Mouse (Mus musculus): ENCODE results near the gene Sh3bgrl2. TPM values are rescaled to one million over a fixed set of nuclear protein-coding genes. Genes with fewer than 3 reads are reported as not detected.
A peak's percentile ranks its signal among the peaks of the same experiment; 100 is the strongest.

Gene Sh3bgrl2
- polyA plus RNA-seq, 1 experiment from 2014 or later = 10.6 TPM

DNA sequence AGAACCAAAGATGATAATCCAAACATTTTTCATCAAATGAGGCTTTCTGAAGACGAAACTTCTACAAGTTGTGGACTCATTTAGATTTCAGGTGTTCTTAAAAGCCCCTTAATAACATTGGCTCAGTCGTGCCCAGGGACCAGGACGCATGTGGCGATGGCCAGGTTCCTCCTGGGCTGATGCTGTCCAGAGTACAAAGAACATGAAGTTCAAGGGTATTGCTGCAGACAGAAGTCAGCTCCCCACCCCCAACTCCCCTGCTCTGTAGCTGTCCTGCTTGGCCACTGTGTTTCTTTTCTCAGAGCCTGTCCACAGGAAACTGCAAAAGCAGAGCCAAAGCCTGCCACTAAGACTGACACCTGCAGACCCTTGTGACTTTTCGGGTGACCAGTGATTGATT lies 45.7 kb downstream of the Sh3bgrl2 start:
- WGBS = 91% methylated on average over 5 of the region's 5 CpGs
- ATAC-seq = no peak
- Histone ChIP-seq H3K4me1 (ENCODE audit: control insufficient read depth, insufficient read depth, low read depth, low read length) (peaks cover 7% of the 10 kb centered on the region; the same call in 1 of the 2 replicates), H3K9me3 (ENCODE audit: control insufficient read depth, low read length) (no peaks in the 10 kb centered on the region), H3K4me3 (ENCODE audit: low read length) (no peak overlapping the region), H3K27me3 (replicated peaks; ENCODE audit: control insufficient read depth, insufficient read depth, low read length) (no peaks in the 10 kb centered on the region), H3K36me3 (ENCODE audit: control insufficient read depth, insufficient read depth, low read length) (no peaks in the 10 kb centered on the region), H3K9ac (ENCODE audit: low read depth, low read length) (no peak overlapping the region), H3K27ac (ENCODE audit: low read depth, low read length) (no peak overlapping the region), H3K4me2 (ENCODE audit: low read length) (no peak overlapping the region)

DNA sequence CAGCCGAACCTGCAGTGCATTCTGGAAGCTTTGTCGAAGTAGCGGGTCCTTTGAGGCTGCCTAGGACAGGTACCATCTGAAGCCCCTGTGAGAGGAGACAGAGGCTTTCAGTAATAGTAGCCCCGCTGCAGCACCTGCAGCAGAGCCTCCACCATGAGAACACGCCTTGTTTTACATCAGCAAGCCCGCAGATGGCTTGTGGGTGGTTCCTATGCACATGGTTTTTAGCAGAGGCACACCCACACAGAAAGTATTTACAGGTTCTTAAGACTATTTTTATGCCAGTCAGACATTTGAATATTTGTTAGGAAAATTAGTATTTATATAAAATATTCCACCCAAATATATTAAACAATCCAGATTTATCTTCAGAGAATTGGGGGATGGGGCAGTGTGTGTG lies 48.0 kb downstream of the Sh3bgrl2 start:
- Histone ChIP-seq H3K4me3 (ENCODE audit: low read length) (no peak overlapping the region), H3K27ac (ENCODE audit: low read depth, low read length) (no peak overlapping the region), H3K9ac (ENCODE audit: low read depth, low read length) (no peak overlapping the region), H3K27me3 (replicated peaks; ENCODE audit: control insufficient read depth, insufficient read depth, low read length) (no peaks in the 10 kb centered on the region), H3K4me2 (ENCODE audit: low read length) (no peak overlapping the region), H3K9me3 (ENCODE audit: control insufficient read depth, low read length) (no peaks in the 10 kb centered on the region), H3K36me3 (ENCODE audit: control insufficient read depth, insufficient read depth, low read length) (no peaks in the 10 kb centered on the region), H3K4me1 (ENCODE audit: control insufficient read depth, insufficient read depth, low read depth, low read length) (peaks cover 4% of the 10 kb centered on the region; the same call in 1 of the 2 replicates)
- WGBS = 97% methylated on average over 6 of the region's 6 CpGs
- no peak for ATAC-seq

DNA sequence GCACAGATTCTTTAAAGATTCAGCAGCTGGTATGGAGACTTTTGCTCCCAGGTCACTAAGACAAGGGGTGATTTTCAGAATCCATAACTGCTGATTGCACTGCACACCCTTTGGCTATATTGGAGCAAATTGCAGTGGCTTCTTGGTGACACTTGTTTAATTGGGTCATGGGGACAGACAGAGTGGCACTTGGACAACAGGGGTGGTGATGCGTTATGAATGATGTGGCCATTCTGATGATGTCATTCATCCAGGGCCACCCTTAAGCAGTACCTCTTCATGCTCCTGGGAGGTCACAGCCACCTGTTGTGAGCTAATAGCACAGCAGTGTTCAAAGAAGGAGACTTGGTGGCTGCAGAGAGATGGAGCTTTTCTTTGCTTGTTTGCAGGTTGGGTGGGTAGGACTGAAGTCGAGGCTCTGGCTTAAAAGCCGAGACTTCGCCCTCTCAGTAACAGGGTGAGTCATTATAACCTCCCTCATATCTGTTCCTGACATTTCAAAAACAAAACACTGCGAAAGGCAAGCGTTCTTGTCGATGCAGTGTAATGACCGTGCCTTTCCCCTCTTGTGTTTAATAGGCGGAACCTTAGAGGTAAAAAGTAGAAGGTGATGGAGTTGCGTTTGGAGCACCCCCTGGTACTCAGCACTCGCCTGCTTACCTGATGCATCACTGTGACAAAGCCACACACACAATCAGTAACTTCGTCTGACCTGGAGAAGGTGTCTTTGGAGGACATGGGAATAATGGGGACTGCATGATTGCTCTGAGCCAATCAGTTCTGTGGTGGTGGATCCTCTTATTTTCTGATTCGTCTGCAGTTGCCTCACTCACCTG lies 48.7 kb downstream of the Sh3bgrl2 start:
- ATAC-seq = no peak
- Histone ChIP-seq H3K27ac (ENCODE audit: low read depth, low read length) (no peak overlapping the region), H3K9ac (ENCODE audit: low read depth, low read length) (no peak overlapping the region), H3K27me3 (replicated peaks; ENCODE audit: control insufficient read depth, insufficient read depth, low read length) (no peaks in the 10 kb centered on the region), H3K4me1 (ENCODE audit: control insufficient read depth, insufficient read depth, low read depth, low read length) (peaks cover 4% of the 10 kb centered on the region; the same call in 1 of the 2 replicates), H3K9me3 (ENCODE audit: control insufficient read depth, low read length) (no peaks in the 10 kb centered on the region), H3K4me3 (ENCODE audit: low read length) (no peak overlapping the region), H3K36me3 (ENCODE audit: control insufficient read depth, insufficient read depth, low read length) (no peaks in the 10 kb centered on the region), H3K4me2 (ENCODE audit: low read length) (no peak overlapping the region)
- WGBS = 79% methylated on average over 13 of the region's 13 CpGs

DNA sequence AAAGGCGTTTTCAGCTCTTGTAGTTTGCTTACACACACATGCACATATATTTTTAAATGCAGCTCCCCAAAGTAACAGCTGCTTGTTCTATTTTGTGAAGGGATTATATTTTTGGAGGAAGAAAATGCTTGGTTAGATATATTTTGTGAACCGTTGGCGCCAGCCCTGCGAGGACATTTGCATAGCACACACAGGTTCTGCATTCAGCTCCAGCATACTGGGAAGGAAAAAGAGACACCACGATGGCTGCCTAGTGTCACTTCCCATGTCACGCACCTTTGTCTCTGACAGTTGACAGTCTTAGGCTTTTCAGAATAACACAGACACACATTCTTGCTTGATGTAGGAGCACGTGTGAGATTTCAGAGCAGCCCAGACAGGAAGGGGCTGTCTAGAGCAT lies 49.9 kb downstream of the Sh3bgrl2 start:
- WGBS = 78% methylated on average over 7 of the region's 7 CpGs
- Histone ChIP-seq H3K27ac (ENCODE audit: low read depth, low read length) (no peak overlapping the region), H3K9ac (ENCODE audit: low read depth, low read length) (no peak overlapping the region), H3K4me1 (ENCODE audit: control insufficient read depth, insufficient read depth, low read depth, low read length) (peaks cover 4% of the 10 kb centered on the region; the same call in 1 of the 2 replicates), H3K4me2 (ENCODE audit: low read length) (no peak overlapping the region), H3K27me3 (replicated peaks; ENCODE audit: control insufficient read depth, insufficient read depth, low read length) (no peaks in the 10 kb centered on the region), H3K4me3 (ENCODE audit: low read length) (no peak overlapping the region), H3K9me3 (ENCODE audit: control insufficient read depth, low read length) (no peaks in the 10 kb centered on the region), H3K36me3 (ENCODE audit: control insufficient read depth, insufficient read depth, low read length) (no peaks in the 10 kb centered on the region)
- ATAC-seq = no peak

DNA sequence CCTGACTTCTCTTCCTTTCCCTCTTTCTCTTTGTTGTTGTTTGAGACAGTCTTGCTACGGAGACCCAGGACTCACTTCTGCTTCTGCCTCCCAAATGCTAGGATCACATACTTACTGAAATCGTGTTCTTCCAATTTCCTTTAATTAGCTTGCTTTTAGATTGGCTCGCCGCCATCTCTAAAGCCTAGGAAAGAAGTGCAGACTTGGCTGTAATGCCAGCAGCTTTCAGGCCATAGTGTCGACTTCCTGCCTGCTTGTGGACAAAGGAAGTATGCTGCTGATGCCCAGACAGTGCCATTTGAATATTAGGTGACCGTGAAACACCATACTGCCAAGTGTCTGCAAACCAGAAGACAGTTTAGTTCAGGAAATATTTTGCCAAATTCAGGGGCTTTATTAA lies 51.4 kb downstream of the Sh3bgrl2 start:
- Histone ChIP-seq H3K4me1 (ENCODE audit: control insufficient read depth, insufficient read depth, low read depth, low read length) (peaks cover 4% of the 10 kb centered on the region; the same call in 1 of the 2 replicates), H3K9me3 (ENCODE audit: control insufficient read depth, low read length) (no peaks in the 10 kb centered on the region), H3K27me3 (replicated peaks; ENCODE audit: control insufficient read depth, insufficient read depth, low read length) (no peaks in the 10 kb centered on the region), H3K4me3 (ENCODE audit: low read length) (no peak overlapping the region), H3K27ac (ENCODE audit: low read depth, low read length) (no peak overlapping the region), H3K9ac (ENCODE audit: low read depth, low read length) (no peak overlapping the region), H3K4me2 (ENCODE audit: low read length) (no peak overlapping the region), H3K36me3 (ENCODE audit: control insufficient read depth, insufficient read depth, low read length) (no peaks in the 10 kb centered on the region)
- 47% methylated on average over 6 of the region's 6 CpGs for WGBS
- no peak for ATAC-seq

DNA sequence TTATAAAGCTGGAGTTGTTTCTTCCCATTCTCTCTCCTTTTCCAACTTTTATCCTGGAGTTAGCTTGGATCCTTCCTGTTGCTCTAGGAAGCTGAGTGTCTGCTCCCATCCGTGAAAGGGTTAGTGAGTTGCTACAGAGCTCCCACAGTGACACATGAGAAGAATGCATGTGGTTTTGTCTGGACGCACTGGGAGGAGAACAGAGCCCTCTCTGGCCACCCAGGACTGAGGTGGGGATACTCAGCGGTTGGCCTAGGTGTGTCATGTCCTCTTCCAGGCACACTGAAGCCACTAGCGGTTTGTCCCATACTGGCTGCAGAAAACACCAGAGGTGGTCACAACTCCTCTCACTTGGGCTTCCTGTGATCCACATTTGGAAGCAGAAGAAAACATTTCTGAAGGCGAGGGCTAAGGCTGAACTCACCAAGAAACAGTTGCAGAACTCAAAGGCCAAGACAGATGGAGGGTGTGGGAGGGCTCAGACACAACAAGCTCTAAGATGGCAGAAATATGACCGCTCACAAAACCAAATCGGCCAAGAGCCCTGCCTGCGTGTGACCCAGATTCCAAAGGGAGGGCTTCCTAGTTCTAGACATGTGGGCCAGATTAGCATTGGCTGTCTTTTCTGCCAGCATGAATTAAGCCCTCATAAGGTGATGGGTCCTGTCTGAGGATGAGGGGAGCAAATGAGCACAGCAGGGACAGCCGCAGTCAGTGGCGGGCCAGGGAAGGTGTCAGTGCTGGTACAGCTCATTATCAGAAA lies 52.3 kb downstream of the Sh3bgrl2 start:
- Histone ChIP-seq H3K36me3 (ENCODE audit: control insufficient read depth, insufficient read depth, low read length) (no peaks in the 10 kb centered on the region), H3K4me3 (ENCODE audit: low read length) (no peak overlapping the region), H3K4me2 (ENCODE audit: low read length) (no peak overlapping the region), H3K9me3 (ENCODE audit: control insufficient read depth, low read length) (no peaks in the 10 kb centered on the region), H3K4me1 (ENCODE audit: control insufficient read depth, insufficient read depth, low read depth, low read length) (peaks cover 4% of the 10 kb centered on the region; the same call in 1 of the 2 replicates), H3K9ac (ENCODE audit: low read depth, low read length) (no peak overlapping the region), H3K27ac (ENCODE audit: low read depth, low read length) (no peak overlapping the region), H3K27me3 (replicated peaks; ENCODE audit: control insufficient read depth, insufficient read depth, low read length) (no peaks in the 10 kb centered on the region)
- 0 out of 2 replicates have a peak, but pooled peaks have one; percentile 32 for ATAC-seq
- WGBS = 69% methylated on average over 10 of the region's 10 CpGs

DNA sequence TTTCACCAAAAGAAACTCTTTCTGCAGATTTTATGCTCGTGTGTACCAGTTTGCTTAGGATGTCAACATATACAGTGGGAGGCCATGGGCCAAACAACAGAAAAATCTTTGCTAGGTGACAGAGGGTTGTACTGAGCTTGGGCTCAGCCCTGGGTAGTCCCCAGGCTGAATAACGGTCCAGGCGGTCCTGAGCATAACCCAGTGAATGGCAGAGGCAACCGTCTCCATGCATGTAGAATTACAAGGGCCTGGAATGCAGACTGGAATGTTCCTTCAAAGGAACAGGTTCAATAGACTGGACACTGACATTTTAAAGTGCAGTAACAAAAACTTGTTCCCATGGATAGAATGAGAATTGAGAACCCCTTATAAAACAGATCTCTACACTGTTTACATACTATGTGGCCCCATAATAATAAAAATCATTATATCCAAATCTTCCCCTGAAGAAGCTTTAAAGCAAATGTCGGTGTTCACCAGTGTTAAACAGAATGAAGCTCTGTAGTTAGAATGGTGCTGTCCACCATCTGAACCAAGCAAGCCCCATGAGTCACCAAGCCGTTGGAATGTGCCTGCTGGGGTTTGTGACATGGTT lies 54.1 kb downstream of the Sh3bgrl2 start:
- no peaks in the 10 kb centered on the region for H3K27me3 ChIP-seq (replicated peaks; ENCODE audit: control insufficient read depth, insufficient read depth, low read length)
- no peak overlapping the region for H3K4me3 ChIP-seq (ENCODE audit: low read length)
- H3K9me3 ChIP-seq (ENCODE audit: control insufficient read depth, low read length) = no peaks in the 10 kb centered on the region
- peaks cover 7% of the 10 kb centered on the region for H3K4me1 ChIP-seq (ENCODE audit: control insufficient read depth, insufficient read depth, low read depth, low read length)
- peak; percentile 35; the same call in 1 of the 2 replicates for ATAC-seq
- 28% methylated on average over 6 of the region's 6 CpGs for WGBS
- H3K27ac ChIP-seq (ENCODE audit: low read depth, low read length) = no peak overlapping the region
- no peaks in the 10 kb centered on the region for H3K36me3 ChIP-seq (ENCODE audit: control insufficient read depth, insufficient read depth, low read length)
- H3K4me2 ChIP-seq (ENCODE audit: low read length) = no peak overlapping the region
- H3K9ac ChIP-seq (ENCODE audit: low read depth, low read length) = no peak overlapping the region

DNA sequence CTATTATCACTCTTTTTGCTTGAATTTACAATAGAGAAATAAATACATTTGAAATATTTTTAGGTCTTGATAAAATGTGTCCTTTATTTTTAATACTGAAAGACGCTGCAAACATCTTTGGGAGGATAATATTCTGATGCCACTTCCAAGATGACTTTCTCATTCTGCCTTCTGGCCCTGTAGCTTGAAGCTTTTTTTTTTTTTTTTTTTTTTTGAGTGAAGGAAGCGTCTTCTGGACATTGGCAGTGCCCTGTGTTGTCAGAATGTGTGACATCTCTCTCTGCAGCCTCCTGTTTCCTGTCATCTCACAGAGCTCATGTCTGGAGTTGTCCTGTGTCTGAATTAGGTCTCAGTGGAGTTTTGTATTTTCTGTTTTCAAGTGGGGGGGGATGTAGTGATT lies 55.0 kb downstream of the Sh3bgrl2 start:
- H3K4me3 ChIP-seq (ENCODE audit: low read length) = no peak overlapping the region
- H3K4me1 ChIP-seq (ENCODE audit: control insufficient read depth, insufficient read depth, low read depth, low read length) = peaks cover 7% of the 10 kb centered on the region
- H3K9ac ChIP-seq (ENCODE audit: low read depth, low read length) = no peak overlapping the region
- ATAC-seq = no peak
- 51% methylated on average over 2 of the region's 2 CpGs for WGBS
- H3K27me3 ChIP-seq (replicated peaks; ENCODE audit: control insufficient read depth, insufficient read depth, low read length) = no peaks in the 10 kb centered on the region
- no peak overlapping the region for H3K4me2 ChIP-seq (ENCODE audit: low read length)
- H3K36me3 ChIP-seq (ENCODE audit: control insufficient read depth, insufficient read depth, low read length) = no peaks in the 10 kb centered on the region
- H3K9me3 ChIP-seq (ENCODE audit: control insufficient read depth, low read length) = no peaks in the 10 kb centered on the region
- H3K27ac ChIP-seq (ENCODE audit: low read depth, low read length) = no peak overlapping the region
